Mouse (Mus musculus): Measurements from ENCODE around the gene Ccr7. TPM values are rescaled to one million over a fixed set of nuclear protein-coding genes. Genes with fewer than 3 reads are reported as not detected.

Gene Ccr7
- polyA plus RNA-seq, 1 experiment from 2014 or later: 0.32 TPM

- Histone ChIP-seq H3K27ac (ENCODE audit: low read length) (no peak overlapping the region), H3K9me3 (replicated peaks; ENCODE audit: control insufficient read depth, low read length) (no peaks in the 10 kb centered on the region), H3K9ac (ENCODE audit: low read depth, low read length) (no peak overlapping the region), H3K4me2 (ENCODE audit: low read depth, low read length) (no peak overlapping the region), H3K4me1 (ENCODE audit: control insufficient read depth, low read depth, low read length) (no peaks in the 10 kb centered on the region), H3K4me3 (ENCODE audit: low read depth, low read length) (no peak overlapping the region), H3K36me3 (ENCODE audit: control insufficient read depth, insufficient read depth) (no peaks in the 10 kb centered on the region), H3K27me3 (ENCODE audit: control insufficient read depth, insufficient read depth, low read depth, low read length) (no peaks in the 10 kb centered on the region)
- no peak for ATAC-seq (ENCODE audit: low read depth)
- 40% methylated on average over 2 of the region's 2 CpGs for WGBS (ENCODE audit: insufficient replicate concordance)
Observed at GRCm38 (mm10) chr11:99094911-99095676, 59.8 kb downstream of the Ccr7 start.

Other genes with a start within 250 kb of the Ccr7 start
- gene Cdc6, start 247.3 kb downstream of the Ccr7 start, polyA plus RNA-seq (2015; fragmentation: Nextera tagmentation; extraction: Ambion mirVana): 52.7 and 57.3 TPM in 2 replicates
- gene Rara, start 227.3 kb downstream of the Ccr7 start, polyA plus RNA-seq (2015; fragmentation: Nextera tagmentation; extraction: Ambion mirVana): 4.2 and 5.4 TPM in 2 replicates
- 0.15 TPM in 1 of 2 replicates, not detected in the other for gene Gjd3, start 172.1 kb downstream of the Ccr7 start, polyA plus RNA-seq (2015; fragmentation: Nextera tagmentation; extraction: Ambion mirVana)
- gene Top2a, start 130.9 kb downstream of the Ccr7 start, polyA plus RNA-seq (2015; fragmentation: Nextera tagmentation; extraction: Ambion mirVana): 189 and 201 TPM in 2 replicates
- gene Igfbp4, start 113.8 kb downstream of the Ccr7 start, polyA plus RNA-seq (2015; fragmentation: Nextera tagmentation; extraction: Ambion mirVana): 277 and 302 TPM in 2 replicates
- gene Tns4, start 65.8 kb downstream of the Ccr7 start, polyA plus RNA-seq (2015; fragmentation: Nextera tagmentation; extraction: Ambion mirVana): 0.19 and 0.21 TPM in 2 replicates
- gene Smarce1, start 75.9 kb upstream of the Ccr7 start, polyA plus RNA-seq (2015; fragmentation: Nextera tagmentation; extraction: Ambion mirVana): 62.3 and 66.5 TPM in 2 replicates
- gene Krt222, start 89.0 kb upstream of the Ccr7 start, polyA plus RNA-seq (2015; fragmentation: Nextera tagmentation; extraction: Ambion mirVana): 0.13 and 0.31 TPM in 2 replicates
- not detected in 2 replicates for gene Krt24, start 130.2 kb upstream of the Ccr7 start, polyA plus RNA-seq (2015; fragmentation: Nextera tagmentation; extraction: Ambion mirVana)
- not detected in 2 replicates for gene Krt25, start 167.9 kb upstream of the Ccr7 start, polyA plus RNA-seq (2015; fragmentation: Nextera tagmentation; extraction: Ambion mirVana)
- not detected in 2 replicates for gene Krt26, start 182.9 kb upstream of the Ccr7 start, polyA plus RNA-seq (2015; fragmentation: Nextera tagmentation; extraction: Ambion mirVana)
- gene Krt27, start 196.0 kb upstream of the Ccr7 start, polyA plus RNA-seq (2015; fragmentation: Nextera tagmentation; extraction: Ambion mirVana): not detected in 2 replicates
- 0.06 TPM in 1 of 2 replicates, not detected in the other for gene Krt28, start 219.8 kb upstream of the Ccr7 start, polyA plus RNA-seq (2015; fragmentation: Nextera tagmentation; extraction: Ambion mirVana)
- gene Krt10, start 234.3 kb upstream of the Ccr7 start, polyA plus RNA-seq (2015; fragmentation: Nextera tagmentation; extraction: Ambion mirVana): 2.9 and 3.0 TPM in 2 replicates